ENCODE assay signal across 8 mouse cellular contexts in genomic region chr11:84943948-84944347, GRCm38 (mm10). TPM values are rescaled to one million over a fixed set of nuclear protein-coding genes. Genes with fewer than 3 reads are reported as not detected.
DNase-seq lines count a peak whose midpoint lies in the region; ATAC-seq and TF ChIP-seq lines count a peak whose summit lies in the region.

No protein-coding gene starts in this region.

- H3K4me1 ChIP-seq in limb, embryonic 11.5 days (ENCODE audit: control insufficient read depth, insufficient read depth, low read length) = no peaks in the 10 kb centered on the region
- H3K4me1 ChIP-seq in midbrain, embryonic 13.5 days (replicated peaks) = peaks cover 35% of the 10 kb centered on the region

- no peak overlapping the region for H3K9ac ChIP-seq in limb, embryonic 11.5 days (ENCODE audit: low read length)
- 0 out of 2 replicates have a peak overlapping the region, but pooled peaks have one; percentile 40 for H3K9ac ChIP-seq in midbrain, embryonic 13.5 days (replicated peaks)

- TF ChIP-seq CTCF in gastrocnemius, adult 2 months (IDR thresholded peaks at IDR 0.05) = no peak

- H3K36me3 ChIP-seq in limb, embryonic 11.5 days (ENCODE audit: control insufficient read depth, insufficient read depth, low read length) = no peaks in the 10 kb centered on the region
- H3K36me3 ChIP-seq in midbrain, embryonic 13.5 days = no peaks in the 10 kb centered on the region

- H3K9me3 ChIP-seq in limb, embryonic 11.5 days (ENCODE audit: control insufficient read depth, low read length) = no peaks in the 10 kb centered on the region
- no peaks in the 10 kb centered on the region for H3K9me3 ChIP-seq in midbrain, embryonic 13.5 days

- H3K4me3 ChIP-seq in gastrocnemius, adult 2 months = no peak overlapping the region
- H3K4me3 ChIP-seq in limb, embryonic 11.5 days (ENCODE audit: low read depth, low read length) = no peak overlapping the region
- H3K4me3 ChIP-seq in midbrain, embryonic 13.5 days (replicated peaks) = peak overlapping the region; percentile 13

- under 1% methylated on average over 15 of the region's 15 CpGs for WGBS in limb, embryonic 11.5 days
- WGBS in midbrain, embryonic 13.5 days = 1% methylated on average over 15 of the region's 15 CpGs

- no peak overlapping the region for H3K27ac ChIP-seq in gastrocnemius, adult 2 months
- no peak overlapping the region for H3K27ac ChIP-seq in limb, embryonic 11.5 days (replicated peaks; ENCODE audit: low read depth, low read length)
- no peak overlapping the region for H3K27ac ChIP-seq in midbrain, embryonic 13.5 days

- ATAC-seq in hematopoietic stem cell, adult 5-6 weeks (replicated peaks in 1 of 2; ENCODE audit: insufficient read depth in 1 of 2, low FRiP score in 2 of 2, low TSS enrichment in 1 of 2, low read depth in 1 of 2, poor library complexity in 2 of 2, severe bottlenecking in 2 of 2) = peak; percentile 46 to 56; a peak in 3 of 4 replicates
- no peak for ATAC-seq in limb, embryonic 11.5 days (ENCODE audit: insufficient number of reproducible peaks, low FRiP score, low TSS enrichment, low read depth)
- ATAC-seq in midbrain, embryonic 13.5 days = no peak

- peak; percentile 43 for DNase-seq in gastrocnemius, adult 2 months
- DNase-seq in gastrocnemius, adult 8-10 months (ENCODE audit: low spot score in 2 of 2) = no peak
- DNase-seq in embryo, embryonic 11.5 days (ENCODE audit: low read depth, low spot score) = peak; percentile 75
- peak; percentile 89 for DNase-seq in limb, embryonic 11.5 days (ENCODE audit: low spot score)
- peak; percentile 37 for DNase-seq in thymus, postnatal 0 days (ENCODE audit: low spot score)
- DNase-seq in layer of hippocampus, adult 9-11 months = no peak

- intact Hi-C loops in gastrocnemius, adult 2 months (cut with DNase I) = no loop called here

- H3K27me3 ChIP-seq in limb, embryonic 11.5 days (ENCODE audit: control insufficient read depth, insufficient read depth, low read length) = peaks cover 3% of the 10 kb centered on the region; the same call in 1 of the 2 replicates
- peaks cover 3% of the 10 kb centered on the region for H3K27me3 ChIP-seq in midbrain, embryonic 13.5 days

- peak overlapping the region; percentile 25; the same call in 1 of the 2 replicates for H3K4me2 ChIP-seq in limb, embryonic 11.5 days (ENCODE audit: low read depth, severe bottlenecking)
- H3K4me2 ChIP-seq in midbrain, embryonic 13.5 days (replicated peaks) = peak overlapping the region; percentile 46

RNA-seq across cellular contexts. Expression of gene Car4, which starts 13.6 kb away (rescaled TPM):
- total RNA-seq in gastrocnemius, adult 2 months (2021) = 10 to 100 TPM; 10.2 to 13.5 TPM
- 1 to 10 TPM; 3.4 to 8.8 (median 7.0) TPM for total RNA-seq in gastrocnemius, adult 8-10 months (2022)
- total RNA-seq in hematopoietic stem cell, adult 5-6 weeks (2017) = not detected in 2 replicates
- 0.17 TPM in 1 of 2 replicates, not detected in the other for polyA plus RNA-seq in limb, embryonic 11.5 days (2014; fragmentation: Nextera tagmentation; extraction: Ambion mirVana)
- 5.4 TPM in 2 replicates for polyA plus RNA-seq in midbrain, embryonic 13.5 days (2015; fragmentation: Nextera tagmentation; extraction: Ambion mirVana)
- 8.9 and 10.1 TPM in 2 replicates for polyA plus RNA-seq in thymus, postnatal 0 days (2015; fragmentation: Nextera tagmentation; extraction: Ambion mirVana)

RNA-seq across cellular contexts. Expression of gene Znhit3, which starts 27.8 kb away (rescaled TPM):
- total RNA-seq in gastrocnemius, adult 2 months (2021) = 10 to 100 TPM; 13.7 to 16.5 TPM
- total RNA-seq in gastrocnemius, adult 8-10 months (2022) = 10 to 100 TPM; 12.3 to 17.5 (median 14.7) TPM
- total RNA-seq in hematopoietic stem cell, adult 5-6 weeks (2017) = 26.1 and 41.6 TPM in 2 replicates
- 72.4 and 73.5 TPM in 2 replicates for polyA plus RNA-seq in limb, embryonic 11.5 days (2014; fragmentation: Nextera tagmentation; extraction: Ambion mirVana)
- 67.4 and 68.1 TPM in 2 replicates for polyA plus RNA-seq in midbrain, embryonic 13.5 days (2015; fragmentation: Nextera tagmentation; extraction: Ambion mirVana)
- polyA plus RNA-seq in thymus, postnatal 0 days (2015; fragmentation: Nextera tagmentation; extraction: Ambion mirVana) = 68.4 and 74.4 TPM in 2 replicates

Comparison
In these comparisons a context has a peak if more than half of its experiments do, and no peak if none do; other contexts are left out.
1. DNase-seq: peak in gastrocnemius, adult 2 months (single experiment), embryo, embryonic 11.5 days (single experiment), limb, embryonic 11.5 days (single experiment) and thymus, postnatal 0 days (single experiment); none in gastrocnemius, adult 8-10 months (0 of 2) and layer of hippocampus, adult 9-11 months (single experiment).
2. ATAC-seq: peak in hematopoietic stem cell, adult 5-6 weeks (2 of 2); none in limb, embryonic 11.5 days (single experiment) and midbrain, embryonic 13.5 days (single experiment).